Mouse (Mus musculus) activated CD4-positive, CD25-positive, alpha-beta regulatory T cell (primary cell): ENCODE results near the gene Gtf2h2. TPM values are rescaled to one million over a fixed set of nuclear protein-coding genes. Genes with fewer than 3 reads are reported as not detected.

Experiments
- polyA plus RNA-seq, 2 experiments: library from polyadenylated mRNA; unstranded; fragments of 100-300 nt; shearing (Covaris generic); gene quantifications; one replicate each; pipeline ENCODE4 v1.2.1; 2017

Gene Gtf2h2
- polyA plus RNA-seq = 10 to 100 TPM; 44.2 to 46.1 TPM

DNA sequence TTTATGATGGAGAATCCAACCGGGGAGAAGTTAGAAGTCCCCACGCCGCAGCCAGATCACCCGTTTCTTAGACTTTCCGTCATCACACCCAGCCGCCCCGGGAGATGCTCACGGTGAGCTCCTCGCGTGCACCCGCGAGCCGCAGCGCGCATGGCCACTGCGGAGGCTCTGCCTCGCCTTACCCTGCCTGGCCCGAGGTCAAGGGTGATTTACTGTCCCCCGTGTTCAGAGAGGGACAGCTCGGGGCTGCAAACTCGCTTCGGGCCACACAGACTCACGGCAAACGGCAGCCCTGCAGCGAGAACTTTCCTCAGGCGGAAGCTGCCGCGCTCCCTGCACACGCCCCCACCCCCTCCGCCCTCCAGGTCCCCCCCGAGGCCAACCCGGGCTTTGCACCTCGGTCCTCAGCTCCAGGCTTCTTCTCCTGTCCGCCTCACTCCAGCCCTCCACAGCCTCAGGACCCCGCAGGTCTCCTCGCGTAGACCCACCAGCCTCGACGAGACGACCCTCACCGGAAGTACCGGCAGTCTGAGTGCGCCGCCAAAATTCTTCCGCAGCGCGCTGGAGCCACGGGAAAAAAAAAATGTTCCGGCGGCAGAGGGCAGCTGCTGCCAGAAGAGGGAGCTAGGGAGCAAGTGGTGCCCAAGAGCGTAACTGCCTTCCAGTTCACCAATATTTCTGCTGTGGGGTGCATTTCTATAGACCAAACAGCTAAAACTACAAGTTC lies at the start of gene Gtf2h2:
Gtf2h2 (minus strand) TSS at position 519 of the 727 bp plus-strand sequence.

GRCm38 (mm10) chr13:100452415-100453127 lies 39.8 kb downstream of the Gtf2h2 start, which contains the start of gene Naip1:
Gene Naip1, minus strand, starts transcription at chr13:100452869.

Other genes starting within 250 kb of the Gtf2h2 start
- 1 to 10 TPM; 3.1 to 3.7 TPM for gene Naip5, start 246.3 kb downstream of the Gtf2h2 start, polyA plus RNA-seq
- 1 to 10 TPM in 1 of 2 experiments, under 1 TPM in 1; 0.93 to 1.6 TPM for gene Naip6, start 174.9 kb downstream of the Gtf2h2 start, polyA plus RNA-seq
- gene Naip1, start 39.7 kb downstream of the Gtf2h2 start, polyA plus RNA-seq = under 1 TPM in 1 of 2 experiments, not detected in 1; 0.09 TPM
- 1 to 10 TPM in 1 of 2 experiments, not detected in 1; 1.0 TPM for gene Ocln, start 60.1 kb upstream of the Gtf2h2 start, polyA plus RNA-seq
- 1 to 10 TPM; 5.5 to 8.4 TPM for gene Marveld2, start 124.4 kb upstream of the Gtf2h2 start, polyA plus RNA-seq
- 100 to 1,000 TPM; 116 to 165 TPM for gene Ak6, start 158.4 kb upstream of the Gtf2h2 start, polyA plus RNA-seq
- gene Rad17, start 158.5 kb upstream of the Gtf2h2 start, polyA plus RNA-seq = 10 to 100 TPM; 19.3 to 21.0 TPM
- gene Taf9, start 159.0 kb upstream of the Gtf2h2 start, polyA plus RNA-seq = 1 to 10 TPM; 3.3 to 9.9 TPM
- gene Ccdc125, start 177.1 kb upstream of the Gtf2h2 start, polyA plus RNA-seq = 10 to 100 TPM; 25.1 to 27.7 TPM
- gene Cdk7, start 238.4 kb upstream of the Gtf2h2 start, polyA plus RNA-seq = 10 to 100 TPM; 74.7 to 89.0 TPM